Mouse (Mus musculus) spleen, adult 12 weeks (tissue): ENCODE measurements around the gene Spdye4c.

Experiments used
- DNase-seq: peaks from one replicate; pipeline ENCODE4 v3.0.0; 2022; ENCODE audit warnings: low spot score

The Spdye4c gene

GRCm38 (mm10) chr2:128609286-128609685, 18.3 kb downstream of the Spdye4c start:
- DNase-seq: no peak

DNA sequence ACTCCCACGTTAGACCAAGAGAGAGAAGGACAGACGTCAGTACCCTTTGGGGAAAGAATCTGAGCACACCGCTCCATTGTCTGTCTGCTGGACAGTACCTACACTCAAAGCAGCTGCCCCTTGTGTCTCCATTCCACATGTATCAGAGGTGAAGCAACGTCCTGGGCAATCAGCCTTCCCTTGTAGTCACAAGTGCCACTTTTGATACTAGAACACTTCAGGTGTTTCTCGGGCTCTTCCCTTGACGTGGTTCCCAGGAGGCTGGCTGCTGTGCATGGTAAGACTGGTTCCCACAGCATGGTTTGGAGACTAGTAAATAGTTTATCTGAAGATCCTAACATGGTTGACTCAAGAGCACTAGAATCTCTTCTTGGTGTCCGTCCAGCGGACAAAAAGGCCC, 20.2 kb downstream of the Spdye4c start:
- DNase-seq: no peak

DNA sequence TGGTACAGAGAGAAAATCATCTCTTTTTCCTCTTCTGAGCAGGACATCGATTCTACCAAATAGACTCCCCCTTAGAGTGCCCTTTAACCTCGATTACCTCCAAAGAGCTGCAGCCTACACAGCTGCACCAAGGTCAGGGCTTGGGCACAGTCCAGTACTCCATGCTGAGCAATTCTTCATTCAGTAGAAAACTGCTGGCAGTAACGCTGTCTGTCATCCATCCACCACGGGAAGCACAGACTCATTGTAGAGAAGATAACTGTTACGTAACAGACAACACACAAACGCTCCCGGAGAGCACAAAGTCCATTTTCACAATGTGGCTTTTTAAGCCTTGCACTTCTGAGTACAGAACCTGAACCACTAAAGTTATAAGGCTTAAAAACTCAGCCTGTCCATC, 21.3 kb downstream of the Spdye4c start:
- DNase-seq: no peak

- no peak for DNase-seq
Measured at GRCm38 (mm10) chr2:128613365-128613764, 22.4 kb downstream of the Spdye4c start.

DNA sequence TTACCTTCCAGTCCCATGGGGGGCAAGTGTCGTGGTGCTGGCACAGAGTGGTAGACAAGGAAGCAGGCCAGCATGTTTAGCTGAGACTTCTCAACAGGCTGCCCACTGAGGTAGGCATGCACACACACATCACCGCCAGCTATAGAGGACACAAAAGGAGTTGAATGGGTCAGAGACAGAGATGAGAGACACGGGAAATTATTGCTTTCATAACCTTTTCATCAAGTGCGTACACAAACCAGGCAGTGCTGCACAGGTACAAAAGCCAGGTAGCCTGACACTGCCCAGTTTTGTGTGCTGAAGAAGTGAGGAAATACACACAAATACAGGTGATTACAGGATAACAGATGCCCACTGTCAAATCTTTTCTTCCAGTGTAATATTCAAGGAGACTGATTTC, 24.4 kb downstream of the Spdye4c start:
- DNase-seq: no peak

DNA sequence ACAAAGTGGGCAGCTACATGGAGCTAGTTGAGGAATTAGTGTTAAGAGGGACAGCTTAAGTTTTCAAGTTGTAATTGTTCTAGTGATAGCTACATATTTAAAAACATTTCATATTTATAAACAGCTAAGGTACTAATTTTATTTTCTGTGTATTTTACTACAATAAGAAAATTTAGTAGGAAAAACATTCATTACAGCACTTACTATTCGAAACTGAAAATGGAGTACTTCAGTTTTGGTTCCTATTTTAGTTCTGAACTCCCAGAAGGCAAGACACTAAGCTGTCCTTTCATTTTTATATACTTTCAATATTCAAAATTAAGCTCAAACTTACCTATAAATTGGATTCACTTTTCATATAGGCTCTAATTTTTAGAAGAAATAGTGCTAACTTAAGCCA, 29.6 kb downstream of the Spdye4c start:
- DNase-seq: no peak
